Comparison of ENCODE assay signal across 22 mouse cellular contexts in the genomic region with DNA sequence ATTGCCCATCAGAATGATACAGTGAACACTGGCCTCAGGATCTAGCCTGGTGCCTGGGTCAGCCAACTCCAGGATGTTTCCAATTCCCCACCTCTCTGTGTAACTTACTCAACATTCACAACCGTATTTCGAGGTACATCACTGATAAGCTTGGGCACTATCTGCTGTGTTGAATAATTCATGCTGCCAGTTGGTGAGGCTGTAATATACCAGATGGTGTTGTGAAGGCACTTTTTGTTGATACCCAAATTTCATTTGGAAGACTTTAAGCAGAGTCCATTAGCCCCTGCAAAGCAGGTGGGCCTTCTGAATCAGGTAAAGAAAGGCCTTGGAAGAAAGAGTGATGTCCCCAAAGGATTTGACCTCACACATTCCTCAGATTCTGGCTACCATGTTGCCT.
"Had no signal": no experiment of that assay in that cellular context is flagged by ENCODE, and none has a peak within 500 bp of the region (broad histone marks: within the 10 kb centered on the region; RNA-seq: fewer than 3 reads in every experiment).

No protein-coding gene starts in this region.

- H3K4me1 ChIP-seq: limb, embryonic 10.5 days; limb, embryonic 13.5 days; liver, embryonic 12.5 days; liver, embryonic 15.5 days; midbrain, embryonic 12.5 days; midbrain, embryonic 15.5 days; neural tube, embryonic 12.5 days; neural tube, embryonic 15.5 days had no signal

- DNase-seq: kidney, adult 18-20 months; kidney, adult 9 months; kidney, postnatal 14 days; kidney, postnatal 4 days; liver; lung, adult 2 months; right cerebral cortex, adult 18-20 months; right cerebral cortex, postnatal 14 days; right cerebral cortex, postnatal 4 days; thymus, adult 2 months; thymus, postnatal 14 days; thymus, postnatal 4 days had no signal

- H3K9me3 ChIP-seq: limb, embryonic 10.5 days; limb, embryonic 13.5 days; liver, embryonic 12.5 days; liver, embryonic 15.5 days; midbrain, embryonic 12.5 days; neural tube, embryonic 12.5 days; neural tube, embryonic 15.5 days had no signal

- H3K27ac ChIP-seq: limb, embryonic 10.5 days; limb, embryonic 13.5 days; liver, embryonic 12.5 days; liver, embryonic 15.5 days; macrophage; midbrain, embryonic 12.5 days; midbrain, embryonic 15.5 days; neural tube, embryonic 12.5 days; neural tube, embryonic 15.5 days; stomach, postnatal 0 days had no signal

- H3K9ac ChIP-seq: limb, embryonic 13.5 days; liver, embryonic 12.5 days; liver, embryonic 15.5 days; midbrain, embryonic 12.5 days; midbrain, embryonic 15.5 days; neural tube, embryonic 12.5 days; neural tube, embryonic 15.5 days had no signal

- H3K27me3 ChIP-seq: limb, embryonic 13.5 days; liver, embryonic 12.5 days; liver, embryonic 15.5 days; midbrain, embryonic 12.5 days; midbrain, embryonic 15.5 days; neural tube, embryonic 12.5 days; neural tube, embryonic 15.5 days had no signal

- H3K36me3 ChIP-seq: limb, embryonic 10.5 days; limb, embryonic 13.5 days; liver, embryonic 12.5 days; liver, embryonic 15.5 days; midbrain, embryonic 12.5 days; midbrain, embryonic 15.5 days; neural tube, embryonic 12.5 days; neural tube, embryonic 15.5 days had no signal

- H3K4me3 ChIP-seq: limb, embryonic 10.5 days; limb, embryonic 13.5 days; liver, embryonic 12.5 days; liver, embryonic 15.5 days; midbrain, embryonic 12.5 days; midbrain, embryonic 15.5 days; neural tube, embryonic 12.5 days; neural tube, embryonic 15.5 days had no signal

- H3K4me2 ChIP-seq: limb, embryonic 13.5 days; liver, embryonic 12.5 days; liver, embryonic 15.5 days; midbrain, embryonic 12.5 days; midbrain, embryonic 15.5 days; neural tube, embryonic 12.5 days; neural tube, embryonic 15.5 days had no signal

- ATAC-seq: liver, embryonic 12.5 days; midbrain, embryonic 15.5 days had no signal
